Mouse (Mus musculus): Measurements from ENCODE around the gene Inafm1.

GRCm38 (mm10) chr7:16263843-16264242 is 9.6 kb downstream of the Inafm1 start:
- TF ChIP-seq HCFC1 (IDR thresholded peaks at IDR 0.05; ENCODE audit: borderline replicate concordance, insufficient read depth, low read length) (no peak), MAFK (IDR thresholded peaks at IDR 0.05; ENCODE audit: insufficient read depth, low read depth, low read length) (no peak), CHD2 (IDR thresholded peaks at IDR 0.05; ENCODE audit: low read depth, low read length) (no peak), ZC3H11A (IDR thresholded peaks at IDR 0.05; ENCODE audit: borderline replicate concordance, low read depth, low read length) (no peak)
